Mouse (Mus musculus): ENCODE results near the gene Itpr3.
A peak's percentile ranks its signal among the peaks of the same experiment; 100 is the strongest.

Itpr3 gene

GRCm38 (mm10) chr17:27073778-27074177 is 16.7 kb downstream of the Itpr3 start:
- no peak for DNase-seq

GRCm38 (mm10) chr17:27074236-27074635 is 17.1 kb downstream of the Itpr3 start:
- DNase-seq = no peak

GRCm38 (mm10) chr17:27074849-27075745 is 18.0 kb downstream of the Itpr3 start:
- DNase-seq = no peak

- no peak for DNase-seq
Measured at GRCm38 (mm10) chr17:27077133-27077532, 20.0 kb downstream of the Itpr3 start.

- no peak for DNase-seq
Measured at GRCm38 (mm10) chr17:27077920-27078319, 20.8 kb downstream of the Itpr3 start.

- DNase-seq = no peak
Measured at GRCm38 (mm10) chr17:27078499-27078898, 21.4 kb downstream of the Itpr3 start.

- no peak for DNase-seq
Measured at GRCm38 (mm10) chr17:27081868-27082267, 24.8 kb downstream of the Itpr3 start.

- DNase-seq = no peak
Measured at GRCm38 (mm10) chr17:27082796-27083195, 25.7 kb downstream of the Itpr3 start.

GRCm38 (mm10) chr17:27083601-27084000 is 26.5 kb downstream of the Itpr3 start:
- no peak for DNase-seq

- peak; percentile 49 for DNase-seq
Measured at GRCm38 (mm10) chr17:27085676-27086075, 28.6 kb downstream of the Itpr3 start.

GRCm38 (mm10) chr17:27087426-27087825 is 30.3 kb downstream of the Itpr3 start:
- no peak for DNase-seq

- no peak for DNase-seq
Measured at GRCm38 (mm10) chr17:27090068-27090467, 33.0 kb downstream of the Itpr3 start.

- DNase-seq = peak; percentile 65
Measured at GRCm38 (mm10) chr17:27095690-27096089, 38.6 kb downstream of the Itpr3 start.

- DNase-seq = no peak
Measured at GRCm38 (mm10) chr17:27101675-27102074, 44.6 kb downstream of the Itpr3 start.

GRCm38 (mm10) chr17:27105698-27106470 is 48.8 kb downstream of the Itpr3 start:
- no peak for DNase-seq

GRCm38 (mm10) chr17:27106745-27107144 is 49.6 kb downstream of the Itpr3 start:
- no peak for DNase-seq

- no peak for DNase-seq
Measured at GRCm38 (mm10) chr17:27107936-27108335, 50.8 kb downstream of the Itpr3 start.

GRCm38 (mm10) chr17:27110072-27110471 is 53.0 kb downstream of the Itpr3 start:
- no peak for DNase-seq

- no peak for DNase-seq
Measured at GRCm38 (mm10) chr17:27118676-27119539, 61.8 kb downstream of the Itpr3 start.

- no peak for DNase-seq
Measured at GRCm38 (mm10) chr17:27119540-27119895, 62.4 kb downstream of the Itpr3 start.

GRCm38 (mm10) chr17:27119954-27120353 is 62.9 kb downstream of the Itpr3 start:
- DNase-seq = no peak

- peak; percentile 81 for DNase-seq
Measured at GRCm38 (mm10) chr17:27120561-27121024, 63.5 kb downstream of the Itpr3 start.

- DNase-seq = peak; percentile 39
Measured at GRCm38 (mm10) chr17:27121266-27121665, 64.2 kb downstream of the Itpr3 start.
